Mouse (Mus musculus): ENCODE data around the gene Tuba1a. TPM values are rescaled to one million over a fixed set of nuclear protein-coding genes. Genes with fewer than 3 reads are reported as not detected.

Gene Tuba1a
- polyA plus RNA-seq, 1 experiment from 2014 or later, result 460 TPM

- H3K27me3 ChIP-seq (ENCODE audit: insufficient read depth, low read length), result no peaks in the 10 kb centered on the region
- H3K27ac ChIP-seq, result peak within 1 kb of the TSS; percentile 97
- DNase-seq (ENCODE audit: low spot score) (peak; percentile 99), ATAC-seq (replicated peaks; ENCODE audit: low FRiP score, low read depth) (peak; percentile 98)
- peak within 1 kb of the TSS; percentile 73 for H3K4me2 ChIP-seq (ENCODE audit: low read length)
- peaks cover 10% of the 10 kb centered on the region; the same call in 1 of the 2 replicates for H3K36me3 ChIP-seq (ENCODE audit: insufficient read depth, low read length)
- TF ChIP-seq CTCF (IDR thresholded peaks at IDR 0.05; ENCODE audit: low read depth), result no peak
- under 1% methylated on average over 82 of the region's 82 CpGs for WGBS
- H3K4me1 ChIP-seq (replicated peaks; ENCODE audit: insufficient read depth, low read length), result peaks cover 8% of the 10 kb centered on the region; the same call in 1 of the 2 replicates
- H3K9me3 ChIP-seq (replicated peaks; ENCODE audit: low read length), result no peaks in the 10 kb centered on the region
- peak within 1 kb of the TSS; percentile 88 for H3K4me3 ChIP-seq (replicated peaks; ENCODE audit: low read depth, low read length)
- H3K9ac ChIP-seq (ENCODE audit: low read depth, low read length), result peak within 1 kb of the TSS; percentile 88
Observed at GRCm38 (mm10) chr15:98917538-98918498, 35.7 kb downstream of the Tuba1a start, which contains the start of gene Lmbr1l. TSS of gene Lmbr1l (minus strand) at chr15:98918231.

- Histone ChIP-seq H3K4me3 (replicated peaks; ENCODE audit: low read depth, low read length) (peak overlapping the region; percentile 88), H3K4me1 (replicated peaks; ENCODE audit: insufficient read depth, low read length) (peaks cover 8% of the 10 kb centered on the region; the same call in 1 of the 2 replicates), H3K9ac (ENCODE audit: low read depth, low read length) (peak overlapping the region; percentile 88), H3K4me2 (ENCODE audit: low read length) (peak overlapping the region; percentile 73), H3K9me3 (replicated peaks; ENCODE audit: low read length) (no peaks in the 10 kb centered on the region), H3K36me3 (ENCODE audit: insufficient read depth, low read length) (peaks cover 17% of the 10 kb centered on the region; the same call in 1 of the 2 replicates), H3K27me3 (ENCODE audit: insufficient read depth, low read length) (no peaks in the 10 kb centered on the region), H3K27ac (peak overlapping the region; percentile 97)
- under 1% methylated on average over 14 of the region's 14 CpGs for WGBS
- no peak for TF ChIP-seq CTCF (IDR thresholded peaks at IDR 0.05; ENCODE audit: low read depth)
- ATAC-seq (replicated peaks; ENCODE audit: low FRiP score, low read depth) (no peak), DNase-seq (ENCODE audit: low spot score) (peak; percentile 37)
Observed at GRCm38 (mm10) chr15:98917091-98917490, 36.4 kb downstream of the Tuba1a start.

GRCm38 (mm10) chr15:98916016-98916415 lies 37.5 kb downstream of the Tuba1a start:
- H3K4me2 ChIP-seq (ENCODE audit: low read length), result peak overlapping the region; percentile 73; the same call in 1 of the 2 replicates
- H3K36me3 ChIP-seq (ENCODE audit: insufficient read depth, low read length), result peaks cover 28% of the 10 kb centered on the region
- TF ChIP-seq CTCF (IDR thresholded peaks at IDR 0.05; ENCODE audit: low read depth), result no peak
- H3K9me3 ChIP-seq (replicated peaks; ENCODE audit: low read length), result no peaks in the 10 kb centered on the region
- peaks cover 8% of the 10 kb centered on the region; the same call in 1 of the 2 replicates for H3K4me1 ChIP-seq (replicated peaks; ENCODE audit: insufficient read depth, low read length)
- no peak overlapping the region for H3K4me3 ChIP-seq (replicated peaks; ENCODE audit: low read depth, low read length)
- WGBS, result 74% methylated on average over 4 of the region's 4 CpGs
- no peaks in the 10 kb centered on the region for H3K27me3 ChIP-seq (ENCODE audit: insufficient read depth, low read length)
- ATAC-seq (replicated peaks; ENCODE audit: low FRiP score, low read depth) (no peak), DNase-seq (ENCODE audit: low spot score) (no peak)
- H3K27ac ChIP-seq, result no peak overlapping the region
- H3K9ac ChIP-seq (ENCODE audit: low read depth, low read length), result no peak overlapping the region

- DNase-seq (ENCODE audit: low spot score), result no peak
- ATAC-seq (replicated peaks; ENCODE audit: low FRiP score, low read depth), result no peak
- H3K27ac ChIP-seq, result no peak overlapping the region
- no peak for TF ChIP-seq CTCF (IDR thresholded peaks at IDR 0.05; ENCODE audit: low read depth)
- no peak overlapping the region for H3K4me3 ChIP-seq (replicated peaks; ENCODE audit: low read depth, low read length)
- H3K9me3 ChIP-seq (replicated peaks; ENCODE audit: low read length), result no peaks in the 10 kb centered on the region
- WGBS, result 91% methylated on average over 6 of the region's 6 CpGs
- peaks cover 33% of the 10 kb centered on the region for H3K36me3 ChIP-seq (ENCODE audit: insufficient read depth, low read length)
- H3K9ac ChIP-seq (ENCODE audit: low read depth, low read length), result no peak overlapping the region
- no peaks in the 10 kb centered on the region for H3K27me3 ChIP-seq (ENCODE audit: insufficient read depth, low read length)
- peaks cover 8% of the 10 kb centered on the region; the same call in 1 of the 2 replicates for H3K4me1 ChIP-seq (replicated peaks; ENCODE audit: insufficient read depth, low read length)
- H3K4me2 ChIP-seq (ENCODE audit: low read length), result no peak overlapping the region
Observed at GRCm38 (mm10) chr15:98914903-98915302, 38.6 kb downstream of the Tuba1a start.

- Histone ChIP-seq H3K9ac (ENCODE audit: low read depth, low read length) (no peak overlapping the region), H3K4me2 (ENCODE audit: low read length) (no peak overlapping the region), H3K27ac (no peak overlapping the region), H3K36me3 (ENCODE audit: insufficient read depth, low read length) (peaks cover 23% of the 10 kb centered on the region), H3K4me1 (replicated peaks; ENCODE audit: insufficient read depth, low read length) (no peaks in the 10 kb centered on the region), H3K27me3 (ENCODE audit: insufficient read depth, low read length) (no peaks in the 10 kb centered on the region), H3K9me3 (replicated peaks; ENCODE audit: low read length) (no peaks in the 10 kb centered on the region), H3K4me3 (replicated peaks; ENCODE audit: low read depth, low read length) (no peak overlapping the region)
- DNase-seq (ENCODE audit: low spot score) (peak; percentile 58), ATAC-seq (replicated peaks; ENCODE audit: low FRiP score, low read depth) (0 out of 2 replicates have a peak, but pooled peaks have one; percentile 27)
- WGBS, result 29% methylated on average over 10 of the region's 10 CpGs
- TF ChIP-seq CTCF (IDR thresholded peaks at IDR 0.05; ENCODE audit: low read depth), result peak; percentile 71
Observed at GRCm38 (mm10) chr15:98904692-98905091, 48.8 kb downstream of the Tuba1a start.

- DNase-seq (ENCODE audit: low spot score) (no peak), ATAC-seq (replicated peaks; ENCODE audit: low FRiP score, low read depth) (no peak)
- WGBS, result 85% methylated on average over 2 of the region's 2 CpGs
- no peak overlapping the region for H3K27ac ChIP-seq
- peaks cover 11% of the 10 kb centered on the region for H3K36me3 ChIP-seq (ENCODE audit: insufficient read depth, low read length)
- no peaks in the 10 kb centered on the region for H3K9me3 ChIP-seq (replicated peaks; ENCODE audit: low read length)
- no peak overlapping the region for H3K4me2 ChIP-seq (ENCODE audit: low read length)
- no peak overlapping the region for H3K9ac ChIP-seq (ENCODE audit: low read depth, low read length)
- peaks cover 10% of the 10 kb centered on the region for H3K4me1 ChIP-seq (replicated peaks; ENCODE audit: insufficient read depth, low read length)
- TF ChIP-seq CTCF (IDR thresholded peaks at IDR 0.05; ENCODE audit: low read depth), result no peak
- no peak overlapping the region for H3K4me3 ChIP-seq (replicated peaks; ENCODE audit: low read depth, low read length)
- H3K27me3 ChIP-seq (ENCODE audit: insufficient read depth, low read length), result peaks cover 14% of the 10 kb centered on the region; the same call in 1 of the 2 replicates
Observed at GRCm38 (mm10) chr15:98902600-98902999, 50.9 kb downstream of the Tuba1a start.
